Mouse (Mus musculus): ENCODE results near the gene Mylpf. TPM values are rescaled to one million over a fixed set of nuclear protein-coding genes. Genes with fewer than 3 reads are reported as not detected.

Mylpf gene
- polyA plus RNA-seq, 1 experiment, result 5.8 TPM

DNA sequence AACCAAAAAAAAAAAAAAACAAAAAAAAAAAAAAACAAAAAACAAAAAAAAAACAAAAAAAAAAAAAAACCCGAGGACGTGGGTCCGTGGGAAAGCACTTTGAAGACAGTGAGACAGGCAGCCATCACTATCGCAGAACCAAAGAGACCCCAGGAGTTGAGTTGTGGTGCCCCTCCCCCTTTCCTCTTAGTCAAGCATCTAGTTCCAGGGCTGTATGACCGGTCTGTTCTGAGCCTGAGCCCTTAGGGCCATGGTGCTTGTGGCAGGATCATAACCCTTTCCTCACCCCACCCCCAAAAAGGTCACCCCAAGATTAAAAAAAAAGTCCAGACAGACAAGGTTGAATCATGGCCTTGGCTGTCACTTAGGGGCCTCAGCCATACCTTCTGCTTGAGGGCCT lies 7.6 kb downstream of the Mylpf start:
- no peak for DNase-seq (ENCODE audit: low read depth)
- TF ChIP-seq CTCF (IDR thresholded peaks at IDR 0.05; ENCODE audit: borderline replicate concordance, extremely low read depth, insufficient read depth, insufficient read length) (no peak), POLR2A (IDR thresholded peaks at IDR 0.05; ENCODE audit: borderline replicate concordance, extremely low read depth, insufficient read depth, insufficient read length, poor library complexity, severe bottlenecking) (no peak)

- TF ChIP-seq POLR2A (IDR thresholded peaks at IDR 0.05; ENCODE audit: borderline replicate concordance, extremely low read depth, insufficient read depth, insufficient read length, poor library complexity, severe bottlenecking) (no peak), CTCF (IDR thresholded peaks at IDR 0.05; ENCODE audit: borderline replicate concordance, extremely low read depth, insufficient read depth, insufficient read length) (no peak)
- no peak for DNase-seq (ENCODE audit: low read depth)
Observed at GRCm38 (mm10) chr7:127217475-127217874, 8.8 kb downstream of the Mylpf start.

GRCm38 (mm10) chr7:127217901-127218642 lies 9.4 kb downstream of the Mylpf start:
- DNase-seq (ENCODE audit: low read depth), result no peak
- TF ChIP-seq POLR2A (IDR thresholded peaks at IDR 0.05; ENCODE audit: borderline replicate concordance, extremely low read depth, insufficient read depth, insufficient read length, poor library complexity, severe bottlenecking) (no peak), CTCF (IDR thresholded peaks at IDR 0.05; ENCODE audit: borderline replicate concordance, extremely low read depth, insufficient read depth, insufficient read length) (no peak)

DNA sequence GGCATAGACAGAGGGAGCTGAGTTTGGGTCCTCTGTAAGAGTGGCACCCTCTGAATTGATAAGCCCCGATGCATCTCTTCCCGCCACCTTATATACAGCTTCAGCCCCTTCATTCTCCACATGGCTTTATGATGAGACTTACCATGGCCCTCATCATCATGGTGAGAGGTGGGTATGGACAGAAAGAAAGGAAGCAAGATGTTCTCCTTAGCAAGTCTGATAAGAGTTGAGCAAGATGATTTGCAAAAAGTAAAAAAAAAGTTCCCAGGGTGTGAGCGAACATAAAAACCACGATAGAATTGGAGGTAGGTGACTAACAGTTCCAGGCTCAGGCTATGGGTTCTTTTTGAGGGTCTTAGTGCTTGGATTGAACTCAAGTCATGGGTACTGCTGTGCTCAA lies 10.0 kb downstream of the Mylpf start:
- TF ChIP-seq POLR2A (IDR thresholded peaks at IDR 0.05; ENCODE audit: borderline replicate concordance, extremely low read depth, insufficient read depth, insufficient read length, poor library complexity, severe bottlenecking) (no peak), CTCF (IDR thresholded peaks at IDR 0.05; ENCODE audit: borderline replicate concordance, extremely low read depth, insufficient read depth, insufficient read length) (no peak)

GRCm38 (mm10) chr7:127220440-127220839 lies 11.8 kb downstream of the Mylpf start:
- no peak for TF ChIP-seq CTCF (IDR thresholded peaks at IDR 0.05; ENCODE audit: borderline replicate concordance, extremely low read depth, insufficient read depth, insufficient read length)
- no peak for TF ChIP-seq POLR2A (IDR thresholded peaks at IDR 0.05; ENCODE audit: borderline replicate concordance, extremely low read depth, insufficient read depth, insufficient read length, poor library complexity, severe bottlenecking)
- DNase-seq (ENCODE audit: low read depth), result no peak

More for the DNA sequence above, 10.0 kb downstream of the Mylpf start:
- DNase-seq (ENCODE audit: low read depth), result no peak

DNA sequence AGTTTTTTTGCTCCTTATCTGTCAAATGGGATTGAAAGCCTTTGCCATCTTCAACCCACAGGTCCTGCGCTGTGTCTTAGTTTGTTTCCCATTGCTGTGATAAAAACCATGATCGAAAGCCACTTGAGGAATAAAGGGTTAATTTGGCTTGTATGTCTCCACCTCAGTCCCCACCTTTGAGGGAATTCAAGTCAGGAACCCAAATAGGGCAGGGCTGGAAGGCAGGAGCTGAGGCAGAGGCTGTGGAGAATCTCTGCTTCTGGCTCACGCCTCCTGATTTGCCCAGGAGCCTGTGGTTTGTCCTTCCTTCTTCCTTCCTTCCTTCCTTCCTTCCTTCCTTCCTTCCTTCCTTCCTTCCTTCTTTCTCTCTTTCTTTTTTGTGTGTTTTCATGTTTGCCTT lies 14.4 kb downstream of the Mylpf start:
- no peak for DNase-seq (ENCODE audit: low read depth)
- TF ChIP-seq POLR2A (IDR thresholded peaks at IDR 0.05; ENCODE audit: borderline replicate concordance, extremely low read depth, insufficient read depth, insufficient read length, poor library complexity, severe bottlenecking), result no peak
- no peak for TF ChIP-seq CTCF (IDR thresholded peaks at IDR 0.05; ENCODE audit: borderline replicate concordance, extremely low read depth, insufficient read depth, insufficient read length)

- DNase-seq (ENCODE audit: low read depth), result no peak
- TF ChIP-seq POLR2A (IDR thresholded peaks at IDR 0.05; ENCODE audit: borderline replicate concordance, extremely low read depth, insufficient read depth, insufficient read length, poor library complexity, severe bottlenecking) (no peak), CTCF (IDR thresholded peaks at IDR 0.05; ENCODE audit: borderline replicate concordance, extremely low read depth, insufficient read depth, insufficient read length) (no peak)
Observed at GRCm38 (mm10) chr7:127223515-127224478, 15.1 kb downstream of the Mylpf start.

- TF ChIP-seq CTCF (IDR thresholded peaks at IDR 0.05; ENCODE audit: borderline replicate concordance, extremely low read depth, insufficient read depth, insufficient read length) (no peak), POLR2A (IDR thresholded peaks at IDR 0.05; ENCODE audit: borderline replicate concordance, extremely low read depth, insufficient read depth, insufficient read length, poor library complexity, severe bottlenecking) (no peak)
Observed at GRCm38 (mm10) chr7:127224616-127225015, 15.9 kb downstream of the Mylpf start.

GRCm38 (mm10) chr7:127225147-127225995 lies 16.7 kb downstream of the Mylpf start:
- no peak for TF ChIP-seq CTCF (IDR thresholded peaks at IDR 0.05; ENCODE audit: borderline replicate concordance, extremely low read depth, insufficient read depth, insufficient read length)
- no peak for TF ChIP-seq POLR2A (IDR thresholded peaks at IDR 0.05; ENCODE audit: borderline replicate concordance, extremely low read depth, insufficient read depth, insufficient read length, poor library complexity, severe bottlenecking)
- DNase-seq (ENCODE audit: low read depth), result no peak

More at GRCm38 (mm10) chr7:127224616-127225015, 15.9 kb downstream of the Mylpf start:
- no peak for DNase-seq (ENCODE audit: low read depth)

DNA sequence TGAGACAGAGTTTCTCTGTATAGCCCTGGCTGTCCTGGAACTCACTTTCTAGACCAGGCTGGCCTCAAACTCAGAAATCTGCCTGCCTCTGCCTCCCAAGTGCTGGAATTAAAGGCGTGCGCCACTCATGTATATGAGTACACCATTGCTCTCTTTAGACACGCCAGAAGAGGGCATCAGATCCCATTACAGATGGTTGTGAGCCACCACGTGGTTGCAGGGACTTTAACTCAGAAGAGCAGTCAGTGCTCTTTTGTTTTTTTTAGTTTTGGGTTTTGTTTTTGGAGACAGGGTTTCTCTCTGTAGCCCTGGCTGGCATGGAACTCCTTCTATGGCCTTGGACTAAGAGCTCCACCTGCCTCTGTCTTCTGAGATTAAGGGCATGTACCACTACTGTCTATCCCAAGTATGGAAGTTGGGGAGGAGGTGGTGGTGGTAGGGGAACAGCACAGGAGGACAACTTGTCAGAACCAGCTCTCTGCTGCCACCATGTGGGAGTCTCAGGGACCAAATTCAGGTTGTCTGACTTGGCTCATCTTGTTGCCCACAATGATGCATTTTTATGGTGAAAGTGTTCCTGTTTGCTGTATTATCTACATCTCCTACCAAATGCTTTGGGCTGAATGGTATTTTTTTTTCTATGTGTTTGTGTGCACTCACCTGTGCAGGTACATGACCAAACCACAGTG lies 20.1 kb downstream of the Mylpf start:
- peak; percentile 86 for DNase-seq (ENCODE audit: low read depth)
- TF ChIP-seq POLR2A (IDR thresholded peaks at IDR 0.05; ENCODE audit: borderline replicate concordance, extremely low read depth, insufficient read depth, insufficient read length, poor library complexity, severe bottlenecking) (no peak), CTCF (IDR thresholded peaks at IDR 0.05; ENCODE audit: borderline replicate concordance, extremely low read depth, insufficient read depth, insufficient read length) (peak; percentile 83)

All from brain, embryonic 14.5 days (tissue).